Mouse (Mus musculus): ENCODE data around the gene Numb.

DNA sequence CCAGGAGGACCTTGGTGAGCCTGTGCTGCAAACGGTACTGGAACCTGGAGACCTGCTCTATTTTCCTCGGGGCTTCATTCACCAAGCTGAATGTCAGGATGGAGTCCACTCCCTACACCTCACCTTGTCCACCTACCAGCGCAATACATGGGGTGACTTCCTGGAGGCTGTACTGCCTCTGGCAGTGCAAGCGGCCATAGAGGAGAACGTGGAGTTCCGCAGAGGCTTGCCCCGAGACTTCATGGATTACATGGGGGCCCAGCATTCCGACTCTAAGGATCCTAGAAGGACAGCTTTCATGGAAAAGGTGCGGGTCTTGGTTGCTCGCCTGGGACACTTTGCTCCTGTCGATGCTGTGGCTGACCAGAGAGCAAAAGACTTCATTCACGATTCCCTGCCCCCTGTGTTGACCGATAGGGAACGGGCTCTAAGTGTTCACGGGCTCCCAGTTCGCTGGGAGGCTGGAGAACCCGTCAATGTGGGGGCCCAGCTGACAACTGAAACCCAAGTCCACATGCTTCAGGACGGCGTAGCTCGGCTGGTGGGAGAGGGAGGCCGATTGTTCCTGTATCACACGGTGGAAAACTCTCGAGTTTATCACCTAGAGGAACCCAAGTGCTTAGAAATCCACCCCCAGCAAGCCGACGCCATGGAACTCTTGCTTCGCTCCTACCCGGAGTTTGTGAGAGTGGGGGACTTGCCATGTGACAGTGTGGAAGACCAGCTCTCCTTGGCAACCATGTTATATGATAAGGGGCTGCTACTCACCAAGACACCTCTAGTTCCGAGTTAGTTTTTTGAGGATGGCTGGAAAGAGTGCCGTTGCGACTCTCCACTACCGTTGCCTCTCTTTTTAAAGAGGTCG lies 30.2 kb upstream of the Numb start:
- TF ChIP-seq CTCF (IDR thresholded peaks at IDR 0.05; ENCODE audit: borderline replicate concordance, control insufficient read depth, extremely low read depth, insufficient read depth, low read length, poor library complexity), result no peak
- no peak for TF ChIP-seq POLR2A (IDR thresholded peaks at IDR 0.05; ENCODE audit: control insufficient read depth, extremely low read depth, insufficient read depth, low read length, poor library complexity)
